Comparison of ENCODE assay signal across 16 mouse cellular contexts in genomic region chr13:15907806-15908205, GRCm38 (mm10).
"Had no signal": no experiment of that assay in that cellular context is flagged by ENCODE, and none has a peak within 500 bp of the region (broad histone marks: within the 10 kb centered on the region; RNA-seq: fewer than 3 reads in every experiment).

No protein-coding gene starts in this region.

- H3K4me2 ChIP-seq: lung, embryonic 15.5 days; midbrain, embryonic 12.5 days; neural tube, embryonic 12.5 days had no signal

- H3K9ac ChIP-seq: liver, postnatal 0 days; lung, embryonic 15.5 days; midbrain, embryonic 12.5 days; neural tube, embryonic 12.5 days had no signal

- H3K9me3 ChIP-seq: lung, embryonic 15.5 days; midbrain, embryonic 10.5 days; midbrain, embryonic 12.5 days; neural tube, embryonic 12.5 days had no signal

- H3K27ac ChIP-seq: lung, embryonic 15.5 days; macrophage; midbrain, embryonic 10.5 days; midbrain, embryonic 12.5 days; neural tube, embryonic 12.5 days had no signal

- H3K4me3 ChIP-seq: lung, embryonic 15.5 days; midbrain, embryonic 10.5 days; midbrain, embryonic 12.5 days; neural tube, embryonic 12.5 days had no signal

- H3K36me3 ChIP-seq: lung, embryonic 15.5 days; midbrain, embryonic 10.5 days; midbrain, embryonic 12.5 days; neural tube, embryonic 12.5 days had no signal

- H3K4me1 ChIP-seq: lung, embryonic 15.5 days; midbrain, embryonic 10.5 days; midbrain, embryonic 12.5 days; neural tube, embryonic 12.5 days had no signal

- DNase-seq: liver, postnatal 0 days; lung, adult 2 months; lung, postnatal 14 days; lung, postnatal 36 days; midbrain, embryonic 14.5 days; right cerebral cortex, postnatal 14 days; thymus, adult 18-20 months; thymus, postnatal 14 days; thymus, postnatal 36 days had no signal

- H3K27me3 ChIP-seq: lung, embryonic 15.5 days; midbrain, embryonic 12.5 days; neural tube, embryonic 12.5 days had no signal

- ATAC-seq: liver, postnatal 0 days; lung, postnatal 0 days; midbrain, embryonic 16.5 days had no signal
